Mouse (Mus musculus): ENCODE measurements at regions not wholly inside any gene's neighbourhood (a gene's known extent, or its start where the extent isn't known, plus 50 kb on each side); places are given as distances from the start of the nearest gene placed in this dataset.

DNA sequence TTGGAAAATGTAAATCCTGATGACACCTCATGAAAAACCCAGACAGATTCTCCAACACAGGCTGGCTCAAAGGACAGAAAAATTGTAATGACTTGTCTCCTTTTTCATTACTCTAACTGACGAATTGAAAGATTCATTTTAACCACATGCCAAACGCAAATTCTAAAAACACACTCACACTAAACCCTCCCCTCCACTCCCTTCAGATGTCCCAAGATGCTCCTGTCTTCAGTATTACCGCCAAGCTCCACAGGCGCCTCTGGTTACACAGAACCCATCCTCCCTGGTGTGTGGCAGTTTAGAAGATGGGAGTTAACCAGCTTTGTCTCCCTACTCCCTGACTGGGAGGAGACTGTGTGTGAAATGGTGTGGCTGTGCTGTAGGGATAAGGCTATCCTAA lies 151.8 kb upstream of the Zdhhc25 start:
- TF ChIP-seq HCFC1 (IDR thresholded peaks at IDR 0.05; ENCODE audit: borderline replicate concordance, insufficient read depth, low read length) (no peak), MAFK (IDR thresholded peaks at IDR 0.05; ENCODE audit: insufficient read depth, low read depth, low read length) (no peak), ZC3H11A (IDR thresholded peaks at IDR 0.05; ENCODE audit: borderline replicate concordance, low read depth, low read length) (no peak)

Data from ES-E14 (cell line).